Mouse (Mus musculus): ENCODE measurements at regions not wholly inside any gene's neighbourhood (a gene's known extent, or its start where the extent isn't known, plus 50 kb on each side); places are given as distances from the start of the nearest gene placed in this dataset.

- no peak for DNase-seq (ENCODE audit: inconsistent age in 2 of 2, low spot score in 1 of 2)
These were observed 448.3 kb downstream of the Etnk1 start for GRCm38 (mm10) chr6:143615361-143615760.

- peak in 1 of 2 experiments; percentile 14 for DNase-seq (ENCODE audit: inconsistent age in 2 of 2, low spot score in 1 of 2)
These were observed 449.4 kb downstream of the Etnk1 start for GRCm38 (mm10) chr6:143616386-143616785.

GRCm38 (mm10) chr6:143618558-143618957, 451.5 kb downstream of the Etnk1 start:
- DNase-seq (ENCODE audit: inconsistent age in 2 of 2, low spot score in 1 of 2), result no peak

GRCm38 (mm10) chr6:143620583-143620982, 453.6 kb downstream of the Etnk1 start:
- DNase-seq (ENCODE audit: inconsistent age in 2 of 2, low spot score in 1 of 2), result no peak

GRCm38 (mm10) chr6:143622161-143622560, 455.1 kb downstream of the Etnk1 start:
- DNase-seq (ENCODE audit: inconsistent age in 2 of 2, low spot score in 1 of 2), result no peak

GRCm38 (mm10) chr6:143624901-143625300, 457.9 kb downstream of the Etnk1 start:
- no peak for DNase-seq (ENCODE audit: inconsistent age in 2 of 2, low spot score in 1 of 2)

- no peak for DNase-seq (ENCODE audit: inconsistent age in 2 of 2, low spot score in 1 of 2)
These were observed 464.6 kb downstream of the Etnk1 start for GRCm38 (mm10) chr6:143631581-143631980.

- DNase-seq (ENCODE audit: inconsistent age in 2 of 2, low spot score in 1 of 2), result no peak
These were observed 466.7 kb downstream of the Etnk1 start for GRCm38 (mm10) chr6:143633710-143634109.

- DNase-seq (ENCODE audit: inconsistent age in 2 of 2, low spot score in 1 of 2), result no peak
These were observed 467.3 kb downstream of the Etnk1 start for GRCm38 (mm10) chr6:143634334-143634733.

GRCm38 (mm10) chr6:143635043-143635442, 468.0 kb downstream of the Etnk1 start:
- peak in 1 of 2 experiments; percentile 32 for DNase-seq (ENCODE audit: inconsistent age in 2 of 2, low spot score in 1 of 2)

- DNase-seq (ENCODE audit: inconsistent age in 2 of 2, low spot score in 1 of 2), result peak; percentile 86 to 94
These were observed 473.6 kb downstream of the Etnk1 start for GRCm38 (mm10) chr6:143640652-143641051.

GRCm38 (mm10) chr6:143642052-143642451, 475.0 kb downstream of the Etnk1 start:
- peak in 1 of 2 experiments; percentile 48 for DNase-seq (ENCODE audit: inconsistent age in 2 of 2, low spot score in 1 of 2)

GRCm38 (mm10) chr6:143645989-143646388, 479.0 kb downstream of the Etnk1 start:
- no peak for DNase-seq (ENCODE audit: inconsistent age in 2 of 2, low spot score in 1 of 2)

GRCm38 (mm10) chr6:143648501-143648900, 481.5 kb downstream of the Etnk1 start:
- no peak for DNase-seq (ENCODE audit: inconsistent age in 2 of 2, low spot score in 1 of 2)

GRCm38 (mm10) chr6:143656576-143656975, 489.6 kb downstream of the Etnk1 start:
- no peak for DNase-seq (ENCODE audit: inconsistent age in 2 of 2, low spot score in 1 of 2)

GRCm38 (mm10) chr6:143660837-143661236, 493.8 kb downstream of the Etnk1 start:
- no peak for DNase-seq (ENCODE audit: inconsistent age in 2 of 2, low spot score in 1 of 2)

GRCm38 (mm10) chr6:143663306-143663705, 496.3 kb downstream of the Etnk1 start:
- no peak for DNase-seq (ENCODE audit: inconsistent age in 2 of 2, low spot score in 1 of 2)

- no peak for DNase-seq (ENCODE audit: inconsistent age in 2 of 2, low spot score in 1 of 2)
These were observed 498.4 kb downstream of the Etnk1 start for GRCm38 (mm10) chr6:143665374-143665773.

- DNase-seq (ENCODE audit: inconsistent age in 2 of 2, low spot score in 1 of 2), result no peak
These were observed 501.5 kb downstream of the Etnk1 start for GRCm38 (mm10) chr6:143668551-143668950.

- DNase-seq (ENCODE audit: inconsistent age in 2 of 2, low spot score in 1 of 2), result no peak
These were observed 502.6 kb downstream of the Etnk1 start for GRCm38 (mm10) chr6:143669446-143670130.

- no peak for DNase-seq (ENCODE audit: inconsistent age in 2 of 2, low spot score in 1 of 2)
These were observed 523.1 kb downstream of the Etnk1 start for GRCm38 (mm10) chr6:143690131-143690530.

GRCm38 (mm10) chr6:143690866-143691265, 523.8 kb downstream of the Etnk1 start:
- peak in 1 of 2 experiments; percentile 47 for DNase-seq (ENCODE audit: inconsistent age in 2 of 2, low spot score in 1 of 2)

- no peak for DNase-seq (ENCODE audit: inconsistent age in 2 of 2, low spot score in 1 of 2)
These were observed 531.0 kb downstream of the Etnk1 start for GRCm38 (mm10) chr6:143697997-143698396.

All from adrenal gland, adult (tissue).